Comparison of ENCODE assay signal across 18 mouse cellular contexts in genomic region chr5:75587781-75588180, GRCm38 (mm10). TPM values are rescaled to one million over a fixed set of nuclear protein-coding genes. Genes with fewer than 3 reads are reported as not detected.
"Had no signal": no experiment of that assay in that cellular context is flagged by ENCODE, and none has a peak within 500 bp of the region (broad histone marks: within the 10 kb centered on the region; RNA-seq: fewer than 3 reads in every experiment).

No protein-coding gene starts in this region.

- ATAC-seq: midbrain, embryonic 16.5 days had no signal

- H3K9me3 ChIP-seq: midbrain, embryonic 10.5 days; midbrain, embryonic 12.5 days; neural tube, embryonic 13.5 days; neural tube, embryonic 15.5 days had no signal

- H3K4me2 ChIP-seq: lung, embryonic 14.5 days; midbrain, embryonic 12.5 days; neural tube, embryonic 13.5 days; neural tube, embryonic 15.5 days had no signal

- H3K27ac ChIP-seq: midbrain, embryonic 10.5 days; midbrain, embryonic 12.5 days; neural tube, embryonic 13.5 days; neural tube, embryonic 15.5 days had no signal

- H3K9ac ChIP-seq: lung, embryonic 14.5 days; midbrain, embryonic 12.5 days; neural tube, embryonic 13.5 days; neural tube, embryonic 15.5 days had no signal

- H3K27me3 ChIP-seq: midbrain, embryonic 12.5 days; neural tube, embryonic 13.5 days; neural tube, embryonic 15.5 days had no signal

- H3K4me3 ChIP-seq: midbrain, embryonic 10.5 days; midbrain, embryonic 12.5 days; myocyte; neural tube, embryonic 13.5 days; neural tube, embryonic 15.5 days had no signal

- DNase-seq: lung, adult 18-20 months; lung, embryonic 14.5 days; lung, postnatal 10 days; lung, postnatal 4 days; midbrain, embryonic 14.5 days; right cerebral cortex, adult 18-20 months; right cerebral cortex, postnatal 25 days; right cerebral cortex, postnatal 4 days; spleen, adult 18-20 months; thymus, adult 2 months; thymus, postnatal 25 days; thymus, postnatal 4 days had no signal

- H3K36me3 ChIP-seq: midbrain, embryonic 10.5 days; midbrain, embryonic 12.5 days; neural tube, embryonic 13.5 days; neural tube, embryonic 15.5 days had no signal

RNA-seq across cellular contexts. Expression of gene Kit, which starts 13.1 kb away (rescaled TPM):
- polyA plus RNA-seq: myocyte had no signal
